Mouse (Mus musculus): Measurements from ENCODE around the gene Ugt1a1.

The Ugt1a1 gene

GRCm38 (mm10) chr1:88234646-88235045 lies 22.9 kb downstream of the Ugt1a1 start:
- no peak for DNase-seq (ENCODE audit: low spot score)

GRCm38 (mm10) chr1:88235046-88235893 lies 23.5 kb downstream of the Ugt1a1 start:
- DNase-seq (ENCODE audit: low spot score) = no peak

DNA sequence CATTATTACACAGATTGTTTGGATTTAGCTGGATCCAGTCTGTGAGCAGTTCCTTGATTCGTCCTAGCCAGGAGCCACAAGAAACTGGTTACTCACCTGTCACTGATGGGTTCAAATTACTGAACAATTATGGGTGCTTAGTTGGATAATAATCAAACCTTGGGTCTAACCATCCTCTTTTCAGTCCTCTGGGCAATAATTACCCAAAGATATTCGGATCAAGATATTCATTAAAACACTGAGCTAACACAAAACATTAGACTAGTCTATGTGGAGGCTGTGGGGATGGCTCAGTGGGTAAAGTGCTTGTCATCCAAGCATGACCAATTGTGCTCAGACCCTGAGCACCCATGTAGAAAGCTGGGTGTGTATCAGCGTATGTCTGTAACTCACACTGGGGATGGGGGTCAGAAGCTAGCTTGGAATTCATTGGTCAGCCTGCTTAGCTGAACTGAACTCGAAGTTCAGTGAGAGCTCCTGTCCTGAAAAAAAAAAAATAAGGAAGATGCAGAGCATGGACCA lies 24.2 kb downstream of the Ugt1a1 start:
- DNase-seq (ENCODE audit: low spot score) = no peak

DNA sequence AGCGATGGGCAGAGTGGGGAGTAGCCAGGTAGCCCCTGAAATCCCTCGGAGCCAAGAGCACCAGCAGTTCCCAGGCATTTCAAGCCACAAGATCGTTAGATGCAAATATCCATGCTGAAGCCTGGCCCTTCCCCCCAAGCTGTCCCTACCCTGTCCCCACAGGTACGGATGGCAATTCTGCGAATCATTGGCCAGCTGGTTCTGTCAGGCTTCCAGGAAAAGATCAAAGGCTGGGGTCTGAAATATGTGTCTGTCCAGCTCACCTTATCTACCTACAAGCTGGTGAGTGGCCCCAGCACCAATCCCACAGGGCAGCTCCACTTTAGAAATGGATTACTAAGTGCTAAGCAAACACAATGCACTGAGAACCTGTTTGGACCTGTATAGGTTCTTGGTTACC lies 25.6 kb downstream of the Ugt1a1 start:
- no peak for DNase-seq (ENCODE audit: low spot score)

GRCm38 (mm10) chr1:88238771-88239170 lies 27.0 kb downstream of the Ugt1a1 start:
- no peak for DNase-seq (ENCODE audit: low spot score)

DNA sequence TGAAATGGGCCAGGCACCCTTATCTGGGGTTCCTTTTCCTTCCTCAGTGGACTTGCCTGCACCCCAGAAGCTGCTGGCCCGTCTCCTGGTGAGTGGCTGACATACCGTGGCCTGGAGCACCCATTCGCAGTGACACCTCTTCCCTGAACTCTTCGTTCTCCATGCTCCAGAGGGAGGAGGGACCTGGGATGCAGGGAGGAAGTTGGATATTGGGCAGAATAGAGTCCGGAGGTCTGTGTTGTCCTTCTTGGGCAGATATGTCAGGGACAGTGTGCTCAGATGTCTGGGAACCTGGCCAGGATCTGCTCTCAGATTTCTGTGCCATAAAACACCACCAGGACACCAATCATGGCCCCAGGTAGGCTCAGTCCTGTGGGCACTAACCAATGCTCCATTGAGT lies 28.3 kb downstream of the Ugt1a1 start:
- DNase-seq (ENCODE audit: low spot score) = no peak

DNA sequence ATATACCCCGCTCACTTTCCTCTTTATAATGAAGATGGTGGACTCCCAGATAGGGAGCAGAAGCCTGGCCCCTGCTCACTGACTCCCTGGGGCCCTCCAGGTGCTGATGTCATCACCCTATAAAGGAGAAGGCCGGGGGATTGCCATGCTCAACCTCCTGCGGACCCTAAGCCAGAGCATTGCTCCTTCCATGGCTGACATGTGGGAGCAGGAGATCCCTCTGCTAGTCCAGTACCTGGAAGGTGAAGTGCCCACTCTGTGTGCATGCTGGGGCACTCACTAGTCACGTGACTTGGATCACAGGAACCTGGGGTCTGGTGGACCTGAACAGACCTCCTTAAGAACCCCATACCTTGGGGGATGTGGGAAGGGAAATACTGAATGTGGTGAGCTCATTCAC lies 28.8 kb downstream of the Ugt1a1 start:
- DNase-seq (ENCODE audit: low spot score) = no peak

- no peak for DNase-seq (ENCODE audit: low spot score)
Observed at GRCm38 (mm10) chr1:88243861-88244260, 32.1 kb downstream of the Ugt1a1 start.

GRCm38 (mm10) chr1:88245881-88246280 lies 34.1 kb downstream of the Ugt1a1 start:
- DNase-seq (ENCODE audit: low spot score) = no peak

GRCm38 (mm10) chr1:88246386-88246785 lies 34.6 kb downstream of the Ugt1a1 start:
- no peak for DNase-seq (ENCODE audit: low spot score)

DNA sequence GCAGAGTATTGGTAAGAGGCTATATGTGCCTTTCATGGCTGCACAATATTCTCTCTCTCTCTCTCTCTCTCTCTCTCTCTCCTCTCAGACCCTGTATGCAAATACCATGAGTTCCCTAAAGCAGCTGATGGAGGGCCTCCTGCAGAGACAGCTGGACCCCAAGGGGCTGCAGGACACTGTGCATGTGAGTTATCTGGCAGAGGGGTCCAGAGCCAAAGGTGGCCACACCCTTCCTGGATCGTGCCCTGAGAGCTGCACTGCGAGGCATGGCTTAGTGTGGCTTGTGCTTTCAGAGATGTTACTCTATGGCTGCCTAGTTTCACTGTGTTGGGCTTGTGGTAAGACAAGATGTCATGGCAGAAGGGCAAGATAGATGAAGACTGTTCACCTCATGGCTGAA lies 35.9 kb downstream of the Ugt1a1 start:
- no peak for DNase-seq (ENCODE audit: low spot score)

- no peak for DNase-seq (ENCODE audit: low spot score)
Observed at GRCm38 (mm10) chr1:88248658-88249057, 36.9 kb downstream of the Ugt1a1 start.

GRCm38 (mm10) chr1:88249596-88249995 lies 37.8 kb downstream of the Ugt1a1 start:
- DNase-seq (ENCODE audit: low spot score) = no peak

- DNase-seq (ENCODE audit: low spot score) = no peak
Observed at GRCm38 (mm10) chr1:88250023-88250422, 38.3 kb downstream of the Ugt1a1 start.

GRCm38 (mm10) chr1:88253106-88253505 lies 41.3 kb downstream of the Ugt1a1 start:
- no peak for DNase-seq (ENCODE audit: low spot score)

DNA sequence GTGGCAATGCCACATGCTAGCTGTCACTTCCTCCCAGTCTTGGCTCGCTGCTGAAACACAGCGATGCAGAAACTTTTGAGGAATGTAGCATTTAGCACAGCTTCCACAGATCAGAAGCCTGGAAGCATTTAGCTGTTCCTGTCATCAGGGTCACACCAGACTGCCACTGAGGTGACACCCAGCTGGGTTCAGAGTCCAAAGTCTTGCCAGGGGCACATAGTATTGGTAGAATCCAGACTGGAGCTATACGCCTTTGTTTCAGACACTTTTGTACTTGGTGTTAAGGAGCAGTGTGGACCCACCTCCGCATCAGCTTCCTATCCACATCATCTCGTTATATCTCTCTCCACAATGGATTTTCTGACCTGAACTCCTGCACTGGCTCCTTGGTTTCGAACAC lies 41.8 kb downstream of the Ugt1a1 start:
- DNase-seq (ENCODE audit: low spot score) = no peak

- no peak for DNase-seq (ENCODE audit: low spot score)
Observed at GRCm38 (mm10) chr1:88254793-88255465, 43.2 kb downstream of the Ugt1a1 start.

DNA sequence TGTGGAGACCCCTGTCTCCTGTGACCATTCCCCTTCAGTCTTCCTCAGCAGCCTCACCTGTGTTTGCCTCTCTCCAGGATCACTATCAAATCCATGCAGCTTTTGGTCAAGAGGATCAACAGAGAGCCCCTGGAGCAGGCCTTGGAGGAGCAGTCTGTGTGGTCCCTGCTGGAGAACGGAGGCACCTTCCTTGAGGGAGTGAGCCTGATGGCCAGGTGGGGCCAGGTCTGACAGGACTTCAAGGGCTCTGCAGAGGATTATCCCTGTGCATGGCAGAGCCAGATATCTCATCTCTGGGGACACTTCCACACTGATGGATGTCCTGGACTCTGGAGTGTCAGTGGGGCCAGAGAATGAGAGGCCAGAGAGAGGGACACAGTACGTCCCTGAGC lies 43.7 kb downstream of the Ugt1a1 start:
- no peak for DNase-seq (ENCODE audit: low spot score)

GRCm38 (mm10) chr1:88255989-88256754 lies 44.4 kb downstream of the Ugt1a1 start:
- DNase-seq (ENCODE audit: low spot score) = no peak

GRCm38 (mm10) chr1:88256886-88257663 lies 45.3 kb downstream of the Ugt1a1 start:
- no peak for DNase-seq (ENCODE audit: low spot score)

GRCm38 (mm10) chr1:88257681-88258080 lies 45.9 kb downstream of the Ugt1a1 start:
- no peak for DNase-seq (ENCODE audit: low spot score)

DNA sequence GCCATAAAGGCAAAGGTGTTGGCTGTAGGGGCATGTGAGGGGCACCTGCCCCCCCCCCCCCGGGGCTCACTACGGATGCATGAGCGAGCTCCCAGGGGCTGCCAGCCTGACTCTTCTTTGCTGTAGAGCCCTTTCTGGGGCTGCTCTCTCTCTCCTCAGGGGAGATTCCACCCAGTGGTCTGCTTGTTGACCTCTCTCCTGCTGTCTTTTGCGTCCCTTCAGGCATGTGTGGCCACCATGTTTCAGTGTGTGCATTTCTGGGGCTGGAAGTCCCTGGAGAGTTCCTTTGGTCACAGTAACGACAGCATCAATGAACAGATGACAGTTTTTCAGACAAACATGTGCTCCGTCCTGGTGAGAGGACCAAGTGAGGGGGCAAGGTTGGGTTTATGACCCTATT lies 46.6 kb downstream of the Ugt1a1 start:
- DNase-seq (ENCODE audit: low spot score) = no peak

Data from lung, postnatal 25 days (tissue).